Mouse (Mus musculus) ES-E14 (cell line): ENCODE results near the gene Hsh2d.

Experiments
- HCFC1 ChIP-seq: IDR thresholded peaks from 2 replicates; pipeline ENCODE4 v1.6.1; 2012; ENCODE audit warnings: low read length, inconsistent platforms, borderline replicate concordance; ENCODE audit not compliant: insufficient read depth
- MAFK ChIP-seq: IDR thresholded peaks from 2 replicates; pipeline ENCODE4 v1.6.1; 2014; ENCODE audit warnings: mild to moderate bottlenecking, low read depth, low read length, inconsistent platforms; ENCODE audit not compliant: insufficient read depth
- ZC3H11A ChIP-seq: IDR thresholded peaks from 2 replicates; pipeline ENCODE4 v1.6.1; 2012; ENCODE audit warnings: low read depth, mild to moderate bottlenecking, inconsistent platforms, low read length, borderline replicate concordance
- ZNF384 ChIP-seq: IDR thresholded peaks from 2 replicates; pipeline ENCODE4 v1.6.1; 2012; ENCODE audit warnings: low read depth, low read length, inconsistent platforms

- TF ChIP-seq HCFC1, result no peak
- no peak for TF ChIP-seq MAFK
- TF ChIP-seq ZNF384, result no peak
- no peak for TF ChIP-seq ZC3H11A
These were observed 30.7 kb upstream of the Hsh2d start for GRCm38 (mm10) chr8:72158726-72159125.
